Mouse (Mus musculus) liver, embryonic 14.5 days (tissue): ENCODE results near the gene Adssl1. TPM values are rescaled to one million over a fixed set of nuclear protein-coding genes. Genes with fewer than 3 reads are reported as not detected.

Experiments used
- ATAC-seq: fragments of 200-750 bp; cut with Nextera tagmentation; 2 replicates; pipeline ENCODE4 v1.8.0; 2017; ENCODE audit warnings: moderate number of reproducible peaks, mild to moderate bottlenecking, moderate library complexity; ENCODE audit not compliant: insufficient read depth
- DNase-seq, 3 experiments: peaks; one replicate each; pipeline ENCODE4 v3.0.0-alpha.2; 2012 to 2013; ENCODE audit warnings: low read depth in 3 of 3, low spot score in 3 of 3
- H3K27ac ChIP-seq: fragments of 300-500 bp; sonication (generic); 2 replicates; pipeline ENCODE4 v1.5.1; 2014; ENCODE audit warnings: moderate library complexity, mild to moderate bottlenecking, control low read depth, inconsistent platforms
- H3K27me3 ChIP-seq: fragments of 300-500 bp; sonication (generic); 2 replicates; pipeline ENCODE4 v1.6.1; 2014; ENCODE audit warnings: mild to moderate bottlenecking, low read length, moderate library complexity; ENCODE audit not compliant: control insufficient read depth, insufficient read depth
- H3K36me3 ChIP-seq: fragments of 300-500 bp; sonication (generic); replicated peaks from 2 replicates; pipeline ENCODE4 v1.6.1; 2014; ENCODE audit warnings: low read depth; ENCODE audit not compliant: control insufficient read depth, insufficient read depth
- H3K4me1 ChIP-seq, 2 experiments: fragments of 200-500 bp in 1 of 2; fragments of 300-500 bp in 1 of 2; sonication (generic) in 1 of 2; replicated peaks; 2 replicates each; pipeline ENCODE4 v1.6.1; 2012 to 2014; ENCODE audit warnings: antibody characterized with exemption in 1 of 2, inconsistent platforms in 1 of 2, low read length in 1 of 2; ENCODE audit not compliant: control insufficient read depth in 2 of 2, insufficient read depth in 2 of 2
- H3K4me2 ChIP-seq: fragments of 300-500 bp; sonication (generic); 2 replicates; pipeline ENCODE4 v1.6.1; 2014; ENCODE audit warnings: low read depth, mild to moderate bottlenecking, control low read depth, moderate library complexity
- H3K4me3 ChIP-seq, 2 experiments: fragments of 200-500 bp in 1 of 2; fragments of 300-500 bp in 1 of 2; sonication (generic) in 1 of 2; 2 replicates each; pipeline ENCODE4 v1.5.1; 2012 to 2014; ENCODE audit warnings: low read depth in 2 of 2, low read length in 2 of 2, mild to moderate bottlenecking in 2 of 2, control low read depth in 1 of 2, inconsistent platforms in 1 of 2, moderate library complexity in 1 of 2; ENCODE audit not compliant: insufficient read depth in 1 of 2
- H3K9ac ChIP-seq: fragments of 300-500 bp; sonication (generic); replicated peaks from 2 replicates; pipeline ENCODE4 v1.6.1; 2014; ENCODE audit warnings: mild to moderate bottlenecking, control low read depth, moderate library complexity
- H3K9me3 ChIP-seq: fragments of 300-500 bp; sonication (generic); 2 replicates; pipeline ENCODE4 v1.6.1; 2016; ENCODE audit warnings: low read length, mixed read lengths; ENCODE audit not compliant: control insufficient read depth
- CTCF ChIP-seq: IDR thresholded peaks from 2 replicates; pipeline ENCODE4 v1.5.1; 2016; ENCODE audit warnings: antibody characterized with exemption, low read depth, control low read depth
- EP300 ChIP-seq: IDR thresholded peaks from 2 replicates; pipeline ENCODE4 v1.6.1; 2016; ENCODE audit warnings: antibody characterized with exemption, low read depth
- WGBS: fragments of 180-500 bp; shearing (Covaris S2); extraction: QIAGEN DNeasy Blood & Tissue Kit; methylation state at CpG from one replicate; pipeline ENCODE4 v1.1.7; 2014; ENCODE audit not compliant: insufficient replicate concordance; 5-methylcytosine and 5-hydroxymethylcytosine counted together
- polyA plus RNA-seq, 2 experiments: library from polyadenylated mRNA; depleted of rRNA in 1 of 2; stranded (reverse) in 1 of 2; unstranded in 1 of 2; fragments of >200 nt; fragmentation: Nextera tagmentation in 1 of 2; extraction: Ambion mirVana in 1 of 2; gene quantifications; 2 replicates each; pipeline versions ENCODE4 v1.2.1 to v1.2.3; 2012 to 2014

Gene Adssl1
- polyA plus RNA-seq, 2 experiments: 5.4 to 8.5 TPM

DNA sequence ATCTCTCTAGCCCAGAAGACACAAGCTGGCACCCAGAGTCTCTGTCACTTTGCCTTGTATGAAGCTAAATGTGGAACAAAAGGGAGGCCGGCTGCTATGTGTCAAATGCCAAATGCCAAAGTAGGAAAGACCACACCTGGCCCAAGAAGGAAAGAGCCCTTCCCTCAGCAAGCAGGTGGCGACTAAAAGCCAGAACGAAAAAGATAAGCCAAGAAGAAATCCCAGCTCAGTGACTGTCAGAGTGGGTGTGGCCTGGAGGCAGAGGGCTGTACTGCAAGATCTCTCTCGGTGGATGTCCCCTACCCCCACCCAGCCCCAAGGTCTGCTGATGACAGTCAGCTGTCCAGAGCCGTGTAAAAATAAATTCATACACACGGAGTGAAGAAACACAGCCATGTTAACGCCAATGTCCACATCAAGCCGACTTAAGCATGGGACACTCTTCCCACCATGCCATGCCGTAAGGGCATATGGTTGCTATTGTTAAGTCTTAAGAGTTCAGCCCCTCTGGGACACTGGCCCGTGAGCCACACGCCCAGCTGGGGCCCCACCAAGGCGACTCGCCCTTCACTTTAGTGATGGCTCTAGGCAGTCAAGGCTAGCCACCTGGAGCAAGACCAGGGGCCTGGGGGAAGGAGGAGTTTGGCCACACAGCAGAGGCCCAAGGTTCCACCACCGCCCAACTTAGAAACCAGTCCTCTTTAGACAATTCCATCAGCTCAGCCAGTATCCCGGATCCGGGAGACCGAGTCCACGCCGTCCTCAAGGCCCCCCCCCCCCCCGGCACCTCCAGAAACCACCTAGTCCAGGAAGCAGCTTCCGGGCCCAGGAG lies 53.1 kb downstream of the Adssl1 start:
- H3K27me3 ChIP-seq: peaks cover 11% of the 10 kb centered on the region
- H3K9me3 ChIP-seq: no peaks in the 10 kb centered on the region
- no peak for DNase-seq
- H3K4me2 ChIP-seq: peak overlapping the region; percentile 94
- WGBS: 6% methylated on average over 21 of the region's 21 CpGs
- peak overlapping the region; percentile 86 for H3K9ac ChIP-seq
- peaks cover 23 to 24% of the 10 kb centered on the region in 2 experiments for H3K4me1 ChIP-seq
- peak overlapping the region; percentile 75 to 82 for H3K4me3 ChIP-seq
- no peak overlapping the region for H3K27ac ChIP-seq
- no peak for TF ChIP-seq EP300
- TF ChIP-seq CTCF: peak; percentile 19; the same call in 1 of the 2 replicates
- H3K36me3 ChIP-seq: no peaks in the 10 kb centered on the region; the same call in 1 of the 2 replicates
- no peak for ATAC-seq

DNA sequence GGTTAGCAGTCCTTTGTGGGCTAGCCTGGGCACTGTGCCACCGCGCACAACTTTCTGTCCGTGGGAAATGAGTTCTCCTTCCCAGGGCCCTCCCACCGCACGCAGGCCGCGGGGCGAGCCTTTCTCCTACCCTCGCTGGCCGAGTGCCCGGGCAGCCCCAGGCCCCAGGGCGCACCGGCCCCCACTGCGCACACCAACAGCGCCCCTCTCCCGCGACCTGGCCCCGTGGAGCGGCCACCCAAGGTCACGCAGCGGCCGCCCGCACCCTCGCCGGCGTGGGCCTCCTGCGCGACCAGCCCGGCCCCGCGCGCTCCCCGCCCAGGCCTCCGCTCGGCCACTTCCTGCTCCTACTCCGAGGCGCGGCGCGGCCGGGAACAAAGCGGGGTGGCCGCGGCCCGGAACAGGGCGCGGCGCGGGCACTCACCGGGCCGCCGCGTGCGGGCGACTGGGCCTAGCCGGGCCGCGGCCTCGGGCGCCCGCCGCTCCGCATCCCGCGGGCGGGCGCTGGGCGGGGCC lies 53.8 kb downstream of the Adssl1 start:
- no peak for TF ChIP-seq EP300
- TF ChIP-seq CTCF: no peak
- Histone ChIP-seq H3K27ac (peak overlapping the region; percentile 19; the same call in 1 of the 2 replicates), H3K4me3 (peak overlapping the region; percentile 75 to 82), H3K27me3 (peaks cover 18% of the 10 kb centered on the region), H3K9me3 (no peaks in the 10 kb centered on the region), H3K36me3 (no peaks in the 10 kb centered on the region; the same call in 1 of the 2 replicates), H3K4me1 (peaks cover 23 to 24% of the 10 kb centered on the region in 2 experiments), H3K4me2 (peak overlapping the region; percentile 94), H3K9ac (peak overlapping the region; percentile 86)
- under 1% methylated on average over 50 of the region's 68 CpGs for whole genome bisulfite sequencing
- ATAC-seq (peak; percentile 36; the same call in 1 of the 2 replicates), DNase-seq (no peak)

DNA sequence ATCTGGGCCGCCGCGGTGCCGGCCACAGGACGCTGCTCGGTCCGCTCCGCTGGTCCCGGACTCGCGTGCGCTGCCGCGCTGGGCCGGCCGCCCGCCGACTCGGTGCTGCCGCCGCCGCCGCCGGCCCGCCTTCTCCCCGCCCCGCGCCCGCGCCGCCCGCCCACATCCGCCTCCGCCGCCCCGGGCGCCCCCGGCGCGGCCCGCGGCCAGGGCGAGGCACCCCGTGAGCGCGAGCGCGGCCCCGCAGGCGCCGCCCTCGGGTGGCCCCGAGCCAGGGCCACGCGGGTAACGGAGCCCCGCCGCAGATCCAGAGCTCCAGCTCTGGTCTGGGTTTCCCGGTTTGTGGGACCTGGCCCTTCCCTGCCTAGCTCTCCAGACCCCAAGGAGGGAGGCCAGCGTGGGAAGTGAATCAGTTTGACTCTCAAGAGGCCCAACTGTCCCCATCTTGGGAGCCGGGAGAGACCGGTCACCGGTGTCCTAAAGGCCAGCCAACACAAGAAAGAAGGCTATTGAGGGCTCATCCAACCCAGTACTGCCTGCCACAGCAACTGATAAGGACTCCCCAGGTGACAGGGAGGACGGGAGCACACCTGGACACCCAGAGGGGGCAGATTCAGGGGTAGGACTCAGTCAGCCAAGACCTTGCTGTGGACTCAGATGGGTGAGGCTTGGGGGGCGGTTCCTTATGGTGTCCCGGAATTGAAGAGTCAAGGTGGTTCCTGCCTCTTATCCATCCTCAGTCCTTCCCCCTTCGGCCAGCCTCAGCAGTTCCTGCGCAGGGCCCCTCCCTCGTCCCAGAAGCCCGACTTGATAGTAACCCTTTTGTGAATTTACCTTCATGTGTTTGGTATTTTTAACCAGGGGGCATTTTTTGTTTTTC lies 54.5 kb downstream of the Adssl1 start, which contains the start of gene Akt1:
Gene Akt1, minus strand, starts transcription at position 753 of the 880 bp plus-strand sequence.
- no peak for TF ChIP-seq EP300
- TF ChIP-seq CTCF: no peak
- ATAC-seq: peak; percentile 74
- H3K9me3 ChIP-seq: no peaks in the 10 kb centered on the region
- WGBS: under 1% methylated on average over 54 of the region's 70 CpGs
- H3K36me3 ChIP-seq: no peaks in the 10 kb centered on the region
- DNase-seq: peak; percentile 56 to 66 (median 59)
- peak within 1 kb of the TSS; percentile 67 for H3K27ac ChIP-seq
- H3K27me3 ChIP-seq: peaks cover 25% of the 10 kb centered on the region
- peak within 1 kb of the TSS; percentile 75 to 82 for H3K4me3 ChIP-seq
- H3K4me2 ChIP-seq: peak within 1 kb of the TSS; percentile 94
- H3K9ac ChIP-seq: peak within 1 kb of the TSS; percentile 86
- H3K4me1 ChIP-seq: peaks cover 23 to 24% of the 10 kb centered on the region in 2 experiments

DNA sequence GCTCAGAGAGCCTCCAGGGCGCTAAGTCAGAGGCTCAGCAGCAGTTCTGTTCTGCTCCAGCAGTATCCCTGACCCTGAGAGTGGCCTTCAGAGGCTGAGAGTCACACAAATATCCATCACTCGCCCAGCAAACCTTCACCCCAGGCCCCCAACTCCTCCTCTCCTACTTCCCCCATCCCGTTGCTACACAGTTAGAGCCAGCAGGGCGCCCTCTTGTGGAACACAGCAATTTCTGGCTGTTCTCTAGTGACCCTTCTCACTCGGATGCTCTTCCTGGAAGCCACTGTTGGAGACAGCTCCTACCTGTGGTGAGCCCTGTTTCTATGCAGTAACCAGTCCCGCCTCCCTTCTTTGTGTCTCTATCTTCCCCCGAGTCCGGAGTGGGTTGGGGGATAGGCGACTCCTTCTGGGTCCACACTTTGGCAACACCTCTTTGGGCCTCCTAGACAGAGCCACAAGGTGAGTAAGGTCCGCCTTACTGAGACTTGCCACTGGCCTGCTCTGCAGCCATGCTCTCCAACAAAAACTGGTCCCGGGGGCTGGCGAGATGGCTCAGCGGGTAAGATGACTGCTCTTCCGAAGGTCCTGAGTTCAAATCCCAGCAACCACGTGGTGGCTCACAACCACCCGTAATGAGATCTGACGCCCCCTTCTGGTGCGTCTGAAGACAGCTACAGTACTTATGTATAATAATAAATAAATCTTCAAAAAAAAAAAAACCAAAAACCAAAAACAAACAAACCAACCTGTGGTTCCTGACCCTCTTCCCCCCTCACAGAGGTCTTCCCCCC lies 55.6 kb downstream of the Adssl1 start:
- peaks cover 23 to 24% of the 10 kb centered on the region in 2 experiments for H3K4me1 ChIP-seq
- H3K4me2 ChIP-seq: peak overlapping the region; percentile 94
- ATAC-seq: peak; percentile 46
- peaks cover 36% of the 10 kb centered on the region for H3K27me3 ChIP-seq
- TF ChIP-seq EP300 (no peak), CTCF (peak; percentile 93)
- WGBS: 13% methylated on average over 18 of the region's 18 CpGs
- no peaks in the 10 kb centered on the region for H3K9me3 ChIP-seq
- peak; percentile 65 to 75 (median 72) for DNase-seq
- no peaks in the 10 kb centered on the region for H3K36me3 ChIP-seq
- no peak overlapping the region for H3K27ac ChIP-seq
- H3K4me3 ChIP-seq: peak overlapping the region; percentile 75 to 82; a peak in 3 of 4 replicates
- no peak overlapping the region; the same call in 1 of the 2 replicates for H3K9ac ChIP-seq
